Mouse (Mus musculus): ENCODE measurements around the gene Fars2. TPM values are rescaled to one million over a fixed set of nuclear protein-coding genes. Genes with fewer than 3 reads are reported as not detected.

Fars2 gene
- polyA plus RNA-seq, 1 experiment from 2014 or later: 26.7 TPM

- Histone ChIP-seq H3K27me3 (ENCODE audit: control insufficient read depth, insufficient read depth, low read length) (no peaks in the 10 kb centered on the region), H3K4me1 (ENCODE audit: control insufficient read depth, insufficient read depth, low read length) (no peaks in the 10 kb centered on the region), H3K27ac (ENCODE audit: low read depth, low read length) (no peak overlapping the region), H3K4me3 (ENCODE audit: low read depth, low read length) (no peak overlapping the region), H3K4me2 (ENCODE audit: low read depth, low read length) (no peak overlapping the region), H3K9me3 (ENCODE audit: control insufficient read depth, low read length) (no peaks in the 10 kb centered on the region), H3K36me3 (ENCODE audit: control insufficient read depth, insufficient read depth, low read length) (no peaks in the 10 kb centered on the region), H3K9ac (replicated peaks; ENCODE audit: low read depth, low read length) (no peak overlapping the region)
- 91% methylated on average over 5 of the region's 5 CpGs for WGBS
- no peak for ATAC-seq (ENCODE audit: low read depth)
Measured at GRCm38 (mm10) chr13:36264391-36264790, 147.2 kb downstream of the Fars2 start.

GRCm38 (mm10) chr13:36265342-36265744 lies 148.1 kb downstream of the Fars2 start:
- no peak for ATAC-seq (ENCODE audit: low read depth)
- Histone ChIP-seq H3K36me3 (ENCODE audit: control insufficient read depth, insufficient read depth, low read length) (no peaks in the 10 kb centered on the region), H3K27me3 (ENCODE audit: control insufficient read depth, insufficient read depth, low read length) (no peaks in the 10 kb centered on the region), H3K4me3 (ENCODE audit: low read depth, low read length) (no peak overlapping the region), H3K4me2 (ENCODE audit: low read depth, low read length) (no peak overlapping the region), H3K9ac (replicated peaks; ENCODE audit: low read depth, low read length) (no peak overlapping the region), H3K9me3 (ENCODE audit: control insufficient read depth, low read length) (no peaks in the 10 kb centered on the region), H3K27ac (ENCODE audit: low read depth, low read length) (no peak overlapping the region), H3K4me1 (ENCODE audit: control insufficient read depth, insufficient read depth, low read length) (no peaks in the 10 kb centered on the region)
- 71% methylated on average over 3 of the region's 3 CpGs for WGBS

GRCm38 (mm10) chr13:36267399-36267798 lies 150.2 kb downstream of the Fars2 start:
- H3K4me3 ChIP-seq (ENCODE audit: low read depth, low read length): no peak overlapping the region
- no peak overlapping the region for H3K27ac ChIP-seq (ENCODE audit: low read depth, low read length)
- no peaks in the 10 kb centered on the region for H3K9me3 ChIP-seq (ENCODE audit: control insufficient read depth, low read length)
- H3K9ac ChIP-seq (replicated peaks; ENCODE audit: low read depth, low read length): no peak overlapping the region
- no peak for ATAC-seq (ENCODE audit: low read depth)
- H3K36me3 ChIP-seq (ENCODE audit: control insufficient read depth, insufficient read depth, low read length): no peaks in the 10 kb centered on the region
- WGBS: 100% methylated on average over 1 of the region's 1 CpGs
- no peak overlapping the region for H3K4me2 ChIP-seq (ENCODE audit: low read depth, low read length)
- no peaks in the 10 kb centered on the region for H3K4me1 ChIP-seq (ENCODE audit: control insufficient read depth, insufficient read depth, low read length)
- H3K27me3 ChIP-seq (ENCODE audit: control insufficient read depth, insufficient read depth, low read length): no peaks in the 10 kb centered on the region

- H3K9ac ChIP-seq (replicated peaks; ENCODE audit: low read depth, low read length): no peak overlapping the region
- no peak overlapping the region for H3K27ac ChIP-seq (ENCODE audit: low read depth, low read length)
- H3K4me3 ChIP-seq (ENCODE audit: low read depth, low read length): no peak overlapping the region
- H3K4me2 ChIP-seq (ENCODE audit: low read depth, low read length): no peak overlapping the region
- 81% methylated on average over 1 of the region's 1 CpGs for WGBS
- H3K27me3 ChIP-seq (ENCODE audit: control insufficient read depth, insufficient read depth, low read length): no peaks in the 10 kb centered on the region
- H3K4me1 ChIP-seq (ENCODE audit: control insufficient read depth, insufficient read depth, low read length): no peaks in the 10 kb centered on the region
- no peaks in the 10 kb centered on the region for H3K9me3 ChIP-seq (ENCODE audit: control insufficient read depth, low read length)
- ATAC-seq (ENCODE audit: low read depth): no peak
- no peaks in the 10 kb centered on the region for H3K36me3 ChIP-seq (ENCODE audit: control insufficient read depth, insufficient read depth, low read length)
Measured at GRCm38 (mm10) chr13:36270867-36271266, 153.7 kb downstream of the Fars2 start.

- H3K4me3 ChIP-seq (ENCODE audit: low read depth, low read length): no peak overlapping the region
- no peak overlapping the region for H3K9ac ChIP-seq (replicated peaks; ENCODE audit: low read depth, low read length)
- H3K36me3 ChIP-seq (ENCODE audit: control insufficient read depth, insufficient read depth, low read length): no peaks in the 10 kb centered on the region
- H3K9me3 ChIP-seq (ENCODE audit: control insufficient read depth, low read length): no peaks in the 10 kb centered on the region
- H3K4me2 ChIP-seq (ENCODE audit: low read depth, low read length): no peak overlapping the region
- ATAC-seq (ENCODE audit: low read depth): no peak
- H3K27ac ChIP-seq (ENCODE audit: low read depth, low read length): no peak overlapping the region
- no peaks in the 10 kb centered on the region for H3K27me3 ChIP-seq (ENCODE audit: control insufficient read depth, insufficient read depth, low read length)
- no peaks in the 10 kb centered on the region for H3K4me1 ChIP-seq (ENCODE audit: control insufficient read depth, insufficient read depth, low read length)
- 76% methylated on average over 2 of the region's 2 CpGs for WGBS
Measured at GRCm38 (mm10) chr13:36273497-36273896, 156.3 kb downstream of the Fars2 start.

- WGBS: 85% methylated on average over 2 of the region's 2 CpGs
- Histone ChIP-seq H3K9me3 (ENCODE audit: control insufficient read depth, low read length) (no peaks in the 10 kb centered on the region), H3K9ac (replicated peaks; ENCODE audit: low read depth, low read length) (no peak overlapping the region), H3K27me3 (ENCODE audit: control insufficient read depth, insufficient read depth, low read length) (no peaks in the 10 kb centered on the region), H3K36me3 (ENCODE audit: control insufficient read depth, insufficient read depth, low read length) (no peaks in the 10 kb centered on the region), H3K4me3 (ENCODE audit: low read depth, low read length) (no peak overlapping the region), H3K4me2 (ENCODE audit: low read depth, low read length) (no peak overlapping the region), H3K27ac (ENCODE audit: low read depth, low read length) (no peak overlapping the region), H3K4me1 (ENCODE audit: control insufficient read depth, insufficient read depth, low read length) (no peaks in the 10 kb centered on the region)
- ATAC-seq (ENCODE audit: low read depth): no peak
Measured at GRCm38 (mm10) chr13:36276194-36276593, 159.0 kb downstream of the Fars2 start.

- no peaks in the 10 kb centered on the region for H3K9me3 ChIP-seq (ENCODE audit: control insufficient read depth, low read length)
- WGBS: 3% methylated on average over 6 of the region's 6 CpGs
- ATAC-seq (ENCODE audit: low read depth): peak; percentile 51
- no peak overlapping the region for H3K27ac ChIP-seq (ENCODE audit: low read depth, low read length)
- no peak overlapping the region for H3K9ac ChIP-seq (replicated peaks; ENCODE audit: low read depth, low read length)
- no peaks in the 10 kb centered on the region for H3K36me3 ChIP-seq (ENCODE audit: control insufficient read depth, insufficient read depth, low read length)
- H3K4me3 ChIP-seq (ENCODE audit: low read depth, low read length): no peak overlapping the region
- H3K4me1 ChIP-seq (ENCODE audit: control insufficient read depth, insufficient read depth, low read length): peaks cover 21% of the 10 kb centered on the region
- H3K27me3 ChIP-seq (ENCODE audit: control insufficient read depth, insufficient read depth, low read length): no peaks in the 10 kb centered on the region
- no peak overlapping the region for H3K4me2 ChIP-seq (ENCODE audit: low read depth, low read length)
Measured at GRCm38 (mm10) chr13:36282018-36282417, 164.8 kb downstream of the Fars2 start.

- Histone ChIP-seq H3K4me2 (ENCODE audit: low read depth, low read length) (peak overlapping the region; percentile 9; the same call in 1 of the 2 replicates), H3K4me3 (ENCODE audit: low read depth, low read length) (no peak overlapping the region), H3K9ac (replicated peaks; ENCODE audit: low read depth, low read length) (0 out of 2 replicates have a peak overlapping the region, but pooled peaks have one; percentile 13), H3K9me3 (ENCODE audit: control insufficient read depth, low read length) (no peaks in the 10 kb centered on the region), H3K27me3 (ENCODE audit: control insufficient read depth, insufficient read depth, low read length) (no peaks in the 10 kb centered on the region), H3K36me3 (ENCODE audit: control insufficient read depth, insufficient read depth, low read length) (no peaks in the 10 kb centered on the region), H3K27ac (ENCODE audit: low read depth, low read length) (peak overlapping the region; percentile 71), H3K4me1 (ENCODE audit: control insufficient read depth, insufficient read depth, low read length) (peaks cover 21% of the 10 kb centered on the region)
- ATAC-seq (ENCODE audit: low read depth): peak; percentile 90
- WGBS: 12% methylated on average over 7 of the region's 7 CpGs
Measured at GRCm38 (mm10) chr13:36282785-36283544, 165.8 kb downstream of the Fars2 start.

- no peaks in the 10 kb centered on the region for H3K9me3 ChIP-seq (ENCODE audit: control insufficient read depth, low read length)
- H3K9ac ChIP-seq (replicated peaks; ENCODE audit: low read depth, low read length): 0 out of 2 replicates have a peak overlapping the region, but pooled peaks have one; percentile 13
- peak overlapping the region; percentile 9; the same call in 1 of the 2 replicates for H3K4me2 ChIP-seq (ENCODE audit: low read depth, low read length)
- no peaks in the 10 kb centered on the region for H3K27me3 ChIP-seq (ENCODE audit: control insufficient read depth, insufficient read depth, low read length)
- ATAC-seq (ENCODE audit: low read depth): peak; percentile 85
- WGBS: 22% methylated on average over 7 of the region's 7 CpGs
- no peaks in the 10 kb centered on the region for H3K36me3 ChIP-seq (ENCODE audit: control insufficient read depth, insufficient read depth, low read length)
- peaks cover 21% of the 10 kb centered on the region for H3K4me1 ChIP-seq (ENCODE audit: control insufficient read depth, insufficient read depth, low read length)
- peak overlapping the region; percentile 71 for H3K27ac ChIP-seq (ENCODE audit: low read depth, low read length)
- H3K4me3 ChIP-seq (ENCODE audit: low read depth, low read length): no peak overlapping the region
Measured at GRCm38 (mm10) chr13:36283545-36284067, 166.4 kb downstream of the Fars2 start.

Data from neural tube, embryonic 14.5 days (tissue).